Mouse (Mus musculus): ENCODE data around the gene Rep15. TPM values are rescaled to one million over a fixed set of nuclear protein-coding genes. Genes with fewer than 3 reads are reported as not detected.
A peak's percentile ranks its signal among the peaks of the same experiment; 100 is the strongest.

Gene Rep15
- polyA plus RNA-seq (2011; ENCODE audit: insufficient read depth, insufficient read length, low read depth, missing spikeins): 0.53 and 0.72 TPM in 2 replicates

DNA sequence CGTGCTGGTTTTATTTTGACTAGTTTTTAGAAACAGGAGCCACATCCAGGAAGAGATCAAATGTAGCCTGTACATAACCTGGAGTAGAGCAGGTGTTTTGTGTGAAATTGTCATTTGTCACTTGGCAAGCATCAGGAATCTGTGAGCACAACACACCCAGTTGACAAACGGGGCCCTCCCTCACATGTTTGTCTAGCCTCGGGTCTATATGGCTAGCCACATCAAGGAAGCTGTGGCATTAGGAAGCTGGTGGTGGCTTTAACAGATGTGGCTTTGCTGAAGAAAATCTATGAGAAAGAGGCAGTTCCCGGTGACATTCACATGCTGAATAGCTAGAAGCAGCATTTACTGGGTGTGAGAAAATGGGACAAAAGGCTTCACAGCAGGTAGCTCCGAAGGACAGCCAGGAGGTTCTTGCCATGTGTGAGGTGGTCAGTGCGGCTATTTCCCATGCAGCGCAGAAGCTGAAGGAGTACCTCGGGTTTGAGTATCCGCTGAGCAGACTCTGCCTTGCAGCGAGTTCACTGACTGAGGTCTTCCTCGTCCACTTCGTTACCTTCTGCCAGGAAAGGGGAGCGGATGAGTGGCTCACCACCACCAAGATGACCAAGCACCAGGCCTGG, at the start of gene Rep15:
Gene Rep15, plus strand, starts transcription at position 282 of the 623 bp plus-strand sequence.
- no peaks in the 10 kb centered on the region for H3K27me3 ChIP-seq (ENCODE audit: control insufficient read depth, insufficient read depth, low read length, poor library complexity, severe bottlenecking)
- no peaks in the 10 kb centered on the region; the same call in 1 of the 2 replicates for H3K36me3 ChIP-seq (ENCODE audit: control insufficient read depth, insufficient read depth, low read length, poor library complexity, severe bottlenecking)
- no peaks in the 10 kb centered on the region for H3K9me3 ChIP-seq (replicated peaks; ENCODE audit: control insufficient read depth, insufficient read depth, low read length, poor library complexity, severe bottlenecking)
- no peak within 1 kb of the TSS for H3K4me3 ChIP-seq (ENCODE audit: low read depth, low read length)
- no peak within 1 kb of the TSS for H3K27ac ChIP-seq (ENCODE audit: insufficient read depth, low read length)
- TF ChIP-seq CTCF (IDR thresholded peaks at IDR 0.05; ENCODE audit: low read depth, low read length) (no peak), EP300 (IDR thresholded peaks at IDR 0.05; ENCODE audit: insufficient read depth, low read depth, low read length) (0 out of 2 replicates have a peak, but pooled peaks have one; percentile 58)
- H3K9ac ChIP-seq (ENCODE audit: low read depth, poor library complexity, severe bottlenecking): no peak within 1 kb of the TSS
- H3K4me1 ChIP-seq (ENCODE audit: control insufficient read depth, insufficient read depth, low read length): peaks cover 1% of the 10 kb centered on the region

DNA sequence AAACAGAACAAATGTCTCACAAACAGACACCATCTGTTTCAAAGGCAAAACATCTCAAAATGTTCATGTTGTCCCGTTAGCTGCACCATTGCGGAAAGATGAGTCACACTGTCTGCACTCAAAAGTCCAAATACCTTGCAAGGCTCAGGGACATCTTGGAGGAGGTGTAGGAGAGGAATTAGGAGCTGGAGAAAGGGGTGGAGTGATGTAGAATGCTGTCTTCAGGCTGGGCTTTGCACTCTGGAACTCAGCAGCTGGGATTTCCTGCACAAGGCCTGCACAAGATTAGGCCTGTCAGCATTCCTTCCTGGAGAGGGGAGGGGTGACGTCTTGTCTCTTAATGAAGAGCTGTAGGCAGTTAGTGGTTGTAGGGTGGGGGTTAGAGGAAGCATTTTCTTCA, 47.8 kb upstream of the Rep15 start:
- Histone ChIP-seq H3K9me3 (replicated peaks; ENCODE audit: control insufficient read depth, insufficient read depth, low read length, poor library complexity, severe bottlenecking) (no peaks in the 10 kb centered on the region), H3K27ac (ENCODE audit: insufficient read depth, low read length) (no peak overlapping the region), H3K4me1 (ENCODE audit: control insufficient read depth, insufficient read depth, low read length) (peaks cover 2% of the 10 kb centered on the region), H3K27me3 (ENCODE audit: control insufficient read depth, insufficient read depth, low read length, poor library complexity, severe bottlenecking) (no peaks in the 10 kb centered on the region), H3K9ac (ENCODE audit: low read depth, poor library complexity, severe bottlenecking) (no peak overlapping the region), H3K36me3 (ENCODE audit: control insufficient read depth, insufficient read depth, low read length, poor library complexity, severe bottlenecking) (no peaks in the 10 kb centered on the region), H3K4me3 (ENCODE audit: low read depth, low read length) (no peak overlapping the region)
- no peak for TF ChIP-seq EP300 (IDR thresholded peaks at IDR 0.05; ENCODE audit: insufficient read depth, low read depth, low read length)
- no peak for TF ChIP-seq POLR2A (IDR thresholded peaks at IDR 0.05; ENCODE audit: insufficient read depth, low read length)
- no peak for TF ChIP-seq CTCF (IDR thresholded peaks at IDR 0.05; ENCODE audit: low read depth, low read length)

DNA sequence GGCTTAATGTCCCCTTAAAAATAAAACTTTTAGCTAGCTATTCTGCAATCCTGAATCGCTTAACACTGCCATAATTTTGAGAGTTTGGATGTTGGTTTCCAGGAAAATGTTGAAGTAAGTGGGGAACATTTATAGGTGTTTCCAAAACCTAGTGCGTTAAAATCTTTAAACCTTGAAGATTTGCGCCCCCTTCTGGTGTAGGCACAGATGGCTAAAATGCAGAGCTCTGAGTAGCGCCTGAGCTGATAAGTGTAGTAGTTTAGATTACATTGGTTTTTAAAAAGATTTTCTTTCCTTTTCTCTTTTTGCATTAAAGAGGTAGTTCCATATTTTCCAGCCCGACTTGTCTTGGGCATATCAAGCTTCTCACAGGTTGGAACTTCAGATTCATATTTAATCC, 38.1 kb upstream of the Rep15 start:
- Histone ChIP-seq H3K9ac (ENCODE audit: low read depth, poor library complexity, severe bottlenecking) (no peak overlapping the region), H3K27me3 (ENCODE audit: control insufficient read depth, insufficient read depth, low read length, poor library complexity, severe bottlenecking) (no peaks in the 10 kb centered on the region), H3K36me3 (ENCODE audit: control insufficient read depth, insufficient read depth, low read length, poor library complexity, severe bottlenecking) (no peaks in the 10 kb centered on the region), H3K27ac (ENCODE audit: insufficient read depth, low read length) (no peak overlapping the region), H3K4me3 (ENCODE audit: low read depth, low read length) (no peak overlapping the region), H3K4me1 (ENCODE audit: control insufficient read depth, insufficient read depth, low read length) (no peaks in the 10 kb centered on the region), H3K9me3 (replicated peaks; ENCODE audit: control insufficient read depth, insufficient read depth, low read length, poor library complexity, severe bottlenecking) (no peaks in the 10 kb centered on the region)
- TF ChIP-seq CTCF (IDR thresholded peaks at IDR 0.05; ENCODE audit: low read depth, low read length): no peak
- no peak for TF ChIP-seq EP300 (IDR thresholded peaks at IDR 0.05; ENCODE audit: insufficient read depth, low read depth, low read length)
- no peak for TF ChIP-seq POLR2A (IDR thresholded peaks at IDR 0.05; ENCODE audit: insufficient read depth, low read length)

DNA sequence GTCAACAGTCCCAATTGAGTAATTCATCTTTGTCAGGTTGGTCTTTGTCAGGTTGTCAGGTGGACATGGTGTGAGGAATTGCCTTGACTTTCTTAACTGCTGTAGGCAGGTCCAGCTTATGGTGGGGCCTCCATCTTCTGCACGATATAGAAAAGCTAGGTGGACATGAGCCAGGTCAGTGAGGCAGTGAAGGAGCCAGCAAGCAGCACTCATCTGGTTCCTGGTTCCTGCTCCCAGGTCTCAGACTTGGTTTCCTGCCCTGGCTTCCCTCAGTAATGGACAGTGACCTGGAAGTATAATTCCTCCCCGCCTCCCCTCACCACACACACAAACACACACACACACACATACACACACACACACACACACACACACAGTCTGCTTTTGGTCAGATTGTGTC, 37.0 kb upstream of the Rep15 start:
- no peaks in the 10 kb centered on the region for H3K9me3 ChIP-seq (replicated peaks; ENCODE audit: control insufficient read depth, insufficient read depth, low read length, poor library complexity, severe bottlenecking)
- no peak overlapping the region for H3K9ac ChIP-seq (ENCODE audit: low read depth, poor library complexity, severe bottlenecking)
- H3K4me3 ChIP-seq (ENCODE audit: low read depth, low read length): no peak overlapping the region
- no peaks in the 10 kb centered on the region for H3K36me3 ChIP-seq (ENCODE audit: control insufficient read depth, insufficient read depth, low read length, poor library complexity, severe bottlenecking)
- no peaks in the 10 kb centered on the region for H3K27me3 ChIP-seq (ENCODE audit: control insufficient read depth, insufficient read depth, low read length, poor library complexity, severe bottlenecking)
- TF ChIP-seq EP300 (IDR thresholded peaks at IDR 0.05; ENCODE audit: insufficient read depth, low read depth, low read length) (no peak), CTCF (IDR thresholded peaks at IDR 0.05; ENCODE audit: low read depth, low read length) (no peak), POLR2A (IDR thresholded peaks at IDR 0.05; ENCODE audit: insufficient read depth, low read length) (no peak)
- H3K27ac ChIP-seq (ENCODE audit: insufficient read depth, low read length): no peak overlapping the region
- no peaks in the 10 kb centered on the region for H3K4me1 ChIP-seq (ENCODE audit: control insufficient read depth, insufficient read depth, low read length)

DNA sequence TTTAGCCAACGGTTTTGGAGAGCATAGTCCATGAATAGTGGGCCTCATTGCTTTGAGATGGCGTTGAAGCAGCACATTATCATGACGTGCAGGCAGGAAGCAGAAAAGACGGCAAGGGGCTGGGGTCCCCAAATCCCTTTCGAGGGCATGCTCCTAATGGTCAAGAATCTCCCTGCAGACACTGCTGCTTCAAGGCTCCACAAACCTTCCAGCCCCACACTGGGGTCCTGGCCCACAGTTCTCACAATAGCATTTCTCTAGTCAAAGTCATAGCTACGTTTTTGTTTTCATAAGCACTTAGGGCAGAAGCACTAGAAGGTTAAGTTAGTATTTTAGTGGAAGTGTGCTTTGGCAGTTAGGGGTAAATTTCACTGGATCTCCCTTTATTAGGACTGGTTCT, 36.5 kb upstream of the Rep15 start:
- no peak for TF ChIP-seq POLR2A (IDR thresholded peaks at IDR 0.05; ENCODE audit: insufficient read depth, low read length)
- no peaks in the 10 kb centered on the region for H3K36me3 ChIP-seq (ENCODE audit: control insufficient read depth, insufficient read depth, low read length, poor library complexity, severe bottlenecking)
- no peaks in the 10 kb centered on the region for H3K9me3 ChIP-seq (replicated peaks; ENCODE audit: control insufficient read depth, insufficient read depth, low read length, poor library complexity, severe bottlenecking)
- no peak overlapping the region for H3K4me3 ChIP-seq (ENCODE audit: low read depth, low read length)
- no peak overlapping the region for H3K9ac ChIP-seq (ENCODE audit: low read depth, poor library complexity, severe bottlenecking)
- no peaks in the 10 kb centered on the region for H3K4me1 ChIP-seq (ENCODE audit: control insufficient read depth, insufficient read depth, low read length)
- H3K27me3 ChIP-seq (ENCODE audit: control insufficient read depth, insufficient read depth, low read length, poor library complexity, severe bottlenecking): no peaks in the 10 kb centered on the region
- no peak overlapping the region for H3K27ac ChIP-seq (ENCODE audit: insufficient read depth, low read length)

DNA sequence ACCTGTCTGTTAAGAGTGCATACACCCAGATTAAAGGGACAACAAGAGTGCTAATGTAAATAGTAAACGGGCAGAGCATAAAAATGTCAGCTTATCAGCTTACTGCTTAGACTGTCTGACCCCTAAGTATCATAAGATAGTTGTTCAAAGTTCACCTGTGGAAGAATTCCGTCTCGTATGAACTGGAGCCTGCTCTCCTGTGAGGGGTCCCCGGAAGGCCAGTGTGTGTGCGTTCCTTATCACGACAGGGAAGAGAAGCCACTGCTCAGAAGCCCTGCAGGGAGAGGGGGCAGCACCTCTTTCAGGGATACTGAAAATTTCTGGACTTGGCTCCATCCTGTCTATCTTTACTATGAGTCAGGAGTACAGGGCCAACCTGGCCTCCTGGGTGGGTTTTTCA, 35.4 kb upstream of the Rep15 start:
- TF ChIP-seq POLR2A (IDR thresholded peaks at IDR 0.05; ENCODE audit: insufficient read depth, low read length) (no peak), CTCF (IDR thresholded peaks at IDR 0.05; ENCODE audit: low read depth, low read length) (no peak), EP300 (IDR thresholded peaks at IDR 0.05; ENCODE audit: insufficient read depth, low read depth, low read length) (no peak)
- no peaks in the 10 kb centered on the region for H3K27me3 ChIP-seq (ENCODE audit: control insufficient read depth, insufficient read depth, low read length, poor library complexity, severe bottlenecking)
- no peak overlapping the region for H3K4me3 ChIP-seq (ENCODE audit: low read depth, low read length)
- no peak overlapping the region for H3K27ac ChIP-seq (ENCODE audit: insufficient read depth, low read length)
- H3K9me3 ChIP-seq (replicated peaks; ENCODE audit: control insufficient read depth, insufficient read depth, low read length, poor library complexity, severe bottlenecking): no peaks in the 10 kb centered on the region
- H3K36me3 ChIP-seq (ENCODE audit: control insufficient read depth, insufficient read depth, low read length, poor library complexity, severe bottlenecking): no peaks in the 10 kb centered on the region
- H3K4me1 ChIP-seq (ENCODE audit: control insufficient read depth, insufficient read depth, low read length): no peaks in the 10 kb centered on the region
- H3K9ac ChIP-seq (ENCODE audit: low read depth, poor library complexity, severe bottlenecking): no peak overlapping the region
